Mouse (Mus musculus) midbrain, embryonic 15.5 days (tissue): ENCODE results near the gene Recql. TPM values are rescaled to one million over a fixed set of nuclear protein-coding genes. Genes with fewer than 3 reads are reported as not detected.

Source experiments
- ATAC-seq: fragments of 200-750 bp; cut with Nextera tagmentation; replicated peaks from 2 replicates; pipeline ENCODE4 v1.8.0; 2017; ENCODE audit warnings: moderate TSS enrichment
- H3K27ac ChIP-seq: fragments of 300-500 bp; sonication (generic); 2 replicates; pipeline ENCODE4 v1.5.1; 2015; ENCODE audit warnings: mild to moderate bottlenecking, inconsistent platforms
- H3K27me3 ChIP-seq: fragments of 300-500 bp; sonication (generic); replicated peaks from 2 replicates; pipeline ENCODE4 v1.6.1; 2015; ENCODE audit warnings: inconsistent platforms
- H3K36me3 ChIP-seq: fragments of 300-500 bp; sonication (generic); replicated peaks from 2 replicates; pipeline ENCODE4 v1.6.1; 2015; ENCODE audit warnings: inconsistent platforms
- H3K4me1 ChIP-seq: fragments of 300-500 bp; sonication (generic); 2 replicates; pipeline ENCODE4 v1.6.1; 2015; ENCODE audit warnings: inconsistent platforms
- H3K4me2 ChIP-seq: fragments of 300-500 bp; sonication (generic); 2 replicates; pipeline ENCODE4 v1.6.1; 2015; ENCODE audit warnings: inconsistent platforms, mild to moderate bottlenecking, moderate library complexity
- H3K4me3 ChIP-seq: fragments of 300-500 bp; sonication (generic); 2 replicates; pipeline ENCODE4 v1.5.1; 2015; ENCODE audit warnings: mild to moderate bottlenecking, inconsistent platforms
- H3K9ac ChIP-seq: fragments of 300-500 bp; sonication (generic); 2 replicates; pipeline ENCODE4 v1.6.1; 2015; ENCODE audit warnings: mild to moderate bottlenecking, inconsistent platforms
- H3K9me3 ChIP-seq: fragments of 300-500 bp; sonication (generic); 2 replicates; pipeline ENCODE4 v1.6.1; 2016; ENCODE audit warnings: inconsistent platforms
- WGBS: fragments of 180-500 bp; shearing (Covaris S2); methylation state at CpG from one replicate; pipeline ENCODE4 v1.1.7; 2015; ENCODE audit warnings: mixed read lengths; 5-methylcytosine and 5-hydroxymethylcytosine counted together
- polyA plus RNA-seq: library from polyadenylated mRNA; unstranded; fragments of >200 nt; fragmentation: Nextera tagmentation; extraction: Ambion mirVana; gene quantifications from 2 replicates; pipeline ENCODE4 v1.2.1, GENCODE M21; 2015

The Recql gene
- polyA plus RNA-seq, 1 experiment from 2014 or later: 26.3 TPM

GRCm38 (mm10) chr6:142386285-142387010, 439 bp downstream of the Recql start:
- Histone ChIP-seq H3K4me3 (peak overlapping the region; percentile 95), H3K9ac (peak overlapping the region; percentile 84), H3K27ac (peak overlapping the region; percentile 64), H3K4me2 (peak overlapping the region; percentile 63), H3K27me3 (no peaks in the 10 kb centered on the region), H3K9me3 (no peaks in the 10 kb centered on the region), H3K36me3 (no peaks in the 10 kb centered on the region), H3K4me1 (peaks cover 24% of the 10 kb centered on the region)
- 5% methylated on average over 31 of the region's 31 CpGs for WGBS
- peak; percentile 89 for ATAC-seq

- H3K9ac ChIP-seq: no peak overlapping the region
- H3K36me3 ChIP-seq: no peaks in the 10 kb centered on the region
- H3K4me2 ChIP-seq: no peak overlapping the region
- no peak overlapping the region for H3K27ac ChIP-seq
- no peaks in the 10 kb centered on the region for H3K9me3 ChIP-seq
- H3K4me1 ChIP-seq: peaks cover 24% of the 10 kb centered on the region
- ATAC-seq: no peak
- H3K27me3 ChIP-seq: no peaks in the 10 kb centered on the region
- H3K4me3 ChIP-seq: no peak overlapping the region
- WGBS: 93% methylated on average over 9 of the region's 9 CpGs
Measured at GRCm38 (mm10) chr6:142384521-142384920, 2.4 kb downstream of the Recql start.

- Histone ChIP-seq H3K9me3 (no peaks in the 10 kb centered on the region), H3K9ac (no peak overlapping the region), H3K27me3 (no peaks in the 10 kb centered on the region), H3K4me1 (peaks cover 6% of the 10 kb centered on the region), H3K4me2 (no peak overlapping the region), H3K36me3 (peaks cover 1% of the 10 kb centered on the region; the same call in 1 of the 2 replicates), H3K27ac (no peak overlapping the region), H3K4me3 (no peak overlapping the region)
- ATAC-seq: no peak
- WGBS: 92% methylated on average over 7 of the region's 7 CpGs
Measured at GRCm38 (mm10) chr6:142381615-142382014, 5.3 kb downstream of the Recql start.

- no peak overlapping the region for H3K9ac ChIP-seq
- H3K4me1 ChIP-seq: no peaks in the 10 kb centered on the region
- WGBS: 90% methylated on average over 6 of the region's 6 CpGs
- H3K9me3 ChIP-seq: no peaks in the 10 kb centered on the region
- H3K4me3 ChIP-seq: no peak overlapping the region
- no peaks in the 10 kb centered on the region for H3K27me3 ChIP-seq
- no peak overlapping the region for H3K4me2 ChIP-seq
- H3K27ac ChIP-seq: no peak overlapping the region
- ATAC-seq: no peak
- peaks cover 15% of the 10 kb centered on the region; the same call in 1 of the 2 replicates for H3K36me3 ChIP-seq
Measured at GRCm38 (mm10) chr6:142379961-142380360, 6.9 kb downstream of the Recql start.

GRCm38 (mm10) chr6:142378576-142379330, 8.1 kb downstream of the Recql start:
- no peak overlapping the region for H3K4me3 ChIP-seq
- no peak overlapping the region for H3K27ac ChIP-seq
- no peaks in the 10 kb centered on the region for H3K4me1 ChIP-seq
- no peak overlapping the region for H3K4me2 ChIP-seq
- H3K36me3 ChIP-seq: peaks cover 19% of the 10 kb centered on the region; the same call in 1 of the 2 replicates
- WGBS: 90% methylated on average over 8 of the region's 8 CpGs
- no peaks in the 10 kb centered on the region for H3K9me3 ChIP-seq
- no peak for ATAC-seq
- no peaks in the 10 kb centered on the region for H3K27me3 ChIP-seq
- no peak overlapping the region for H3K9ac ChIP-seq

DNA sequence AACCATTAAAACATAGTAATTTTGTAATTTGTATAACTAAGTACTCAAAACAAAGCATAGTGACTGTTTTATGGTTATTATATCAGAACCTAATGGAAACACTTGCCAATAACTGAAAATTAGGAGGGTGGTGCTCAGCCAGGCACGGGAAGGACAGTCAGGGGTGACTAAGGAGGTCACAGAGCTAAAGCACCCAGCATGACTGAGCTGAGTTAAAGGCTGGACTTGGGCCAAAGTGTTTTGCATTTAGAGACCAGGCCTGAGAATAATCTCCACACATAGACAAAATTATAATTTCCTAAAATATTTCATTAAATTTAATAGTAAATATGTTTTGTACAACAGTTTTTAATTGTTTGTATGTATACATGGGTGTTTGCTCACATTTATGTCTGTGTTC, 9.8 kb downstream of the Recql start:
- no peaks in the 10 kb centered on the region for H3K4me1 ChIP-seq
- no peaks in the 10 kb centered on the region for H3K9me3 ChIP-seq
- H3K27me3 ChIP-seq: no peaks in the 10 kb centered on the region
- no peak overlapping the region for H3K27ac ChIP-seq
- H3K36me3 ChIP-seq: peaks cover 19% of the 10 kb centered on the region
- H3K9ac ChIP-seq: no peak overlapping the region
- no peak overlapping the region for H3K4me3 ChIP-seq
- 70% methylated on average over 1 of the region's 1 CpGs for WGBS
- ATAC-seq: no peak
- H3K4me2 ChIP-seq: no peak overlapping the region

DNA sequence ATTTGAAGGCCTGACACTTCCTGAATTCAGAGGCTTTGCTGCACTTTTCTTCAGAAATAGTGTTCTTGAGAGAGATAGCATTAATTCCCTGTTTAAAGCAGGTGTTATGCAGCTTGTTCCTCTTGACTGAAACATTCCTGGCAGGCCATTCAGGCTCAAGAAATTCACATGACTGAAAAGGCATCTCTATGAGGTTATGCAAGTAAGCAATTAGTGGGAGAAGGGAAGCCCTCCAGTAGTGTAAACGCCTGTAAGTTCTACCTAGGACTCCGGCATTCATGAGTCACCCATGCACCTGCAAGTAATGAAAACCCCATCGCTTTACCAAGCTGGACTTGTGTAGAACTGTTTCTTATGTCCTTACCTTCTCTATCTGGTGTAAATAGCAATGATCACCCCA, 17.3 kb downstream of the Recql start:
- no peak overlapping the region for H3K27ac ChIP-seq
- WGBS: 94% methylated on average over 3 of the region's 3 CpGs
- no peak overlapping the region for H3K4me2 ChIP-seq
- H3K27me3 ChIP-seq: no peaks in the 10 kb centered on the region
- no peak for ATAC-seq
- H3K9ac ChIP-seq: no peak overlapping the region
- no peaks in the 10 kb centered on the region for H3K4me1 ChIP-seq
- H3K36me3 ChIP-seq: peaks cover 16% of the 10 kb centered on the region
- no peaks in the 10 kb centered on the region for H3K9me3 ChIP-seq
- H3K4me3 ChIP-seq: no peak overlapping the region

DNA sequence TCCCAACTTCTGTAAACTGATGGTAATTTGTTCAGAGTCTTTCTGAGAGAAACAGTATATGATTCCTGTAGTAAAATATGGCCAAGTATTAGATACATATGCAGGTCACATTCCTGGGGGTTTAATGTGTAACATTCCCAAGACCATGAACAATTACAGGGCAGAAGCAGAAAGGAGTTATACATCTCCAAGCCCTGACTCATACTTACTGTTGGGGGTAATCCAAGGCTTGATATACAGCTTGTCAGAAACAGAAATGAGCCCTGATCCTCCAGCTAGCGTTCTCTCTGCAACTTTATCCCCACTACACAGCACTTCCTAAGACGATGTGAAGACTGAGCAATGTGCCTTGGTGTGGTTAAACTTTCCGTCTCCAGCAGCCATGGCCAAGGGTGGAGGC, 19.3 kb downstream of the Recql start:
- Histone ChIP-seq H3K4me2 (no peak overlapping the region), H3K27ac (no peak overlapping the region), H3K4me1 (no peaks in the 10 kb centered on the region), H3K27me3 (no peaks in the 10 kb centered on the region), H3K36me3 (peaks cover 30% of the 10 kb centered on the region), H3K4me3 (no peak overlapping the region), H3K9ac (no peak overlapping the region), H3K9me3 (no peaks in the 10 kb centered on the region)
- WGBS: 97% methylated on average over 3 of the region's 3 CpGs
- no peak for ATAC-seq

- H3K36me3 ChIP-seq: peaks cover 38% of the 10 kb centered on the region
- ATAC-seq: no peak
- H3K9ac ChIP-seq: no peak overlapping the region
- H3K4me1 ChIP-seq: no peaks in the 10 kb centered on the region
- no peak overlapping the region for H3K4me2 ChIP-seq
- H3K27me3 ChIP-seq: no peaks in the 10 kb centered on the region
- 95% methylated on average over 10 of the region's 10 CpGs for WGBS
- H3K4me3 ChIP-seq: no peak overlapping the region
- no peak overlapping the region for H3K27ac ChIP-seq
- no peaks in the 10 kb centered on the region for H3K9me3 ChIP-seq
Measured at GRCm38 (mm10) chr6:142366473-142367018, 20.3 kb downstream of the Recql start.

DNA sequence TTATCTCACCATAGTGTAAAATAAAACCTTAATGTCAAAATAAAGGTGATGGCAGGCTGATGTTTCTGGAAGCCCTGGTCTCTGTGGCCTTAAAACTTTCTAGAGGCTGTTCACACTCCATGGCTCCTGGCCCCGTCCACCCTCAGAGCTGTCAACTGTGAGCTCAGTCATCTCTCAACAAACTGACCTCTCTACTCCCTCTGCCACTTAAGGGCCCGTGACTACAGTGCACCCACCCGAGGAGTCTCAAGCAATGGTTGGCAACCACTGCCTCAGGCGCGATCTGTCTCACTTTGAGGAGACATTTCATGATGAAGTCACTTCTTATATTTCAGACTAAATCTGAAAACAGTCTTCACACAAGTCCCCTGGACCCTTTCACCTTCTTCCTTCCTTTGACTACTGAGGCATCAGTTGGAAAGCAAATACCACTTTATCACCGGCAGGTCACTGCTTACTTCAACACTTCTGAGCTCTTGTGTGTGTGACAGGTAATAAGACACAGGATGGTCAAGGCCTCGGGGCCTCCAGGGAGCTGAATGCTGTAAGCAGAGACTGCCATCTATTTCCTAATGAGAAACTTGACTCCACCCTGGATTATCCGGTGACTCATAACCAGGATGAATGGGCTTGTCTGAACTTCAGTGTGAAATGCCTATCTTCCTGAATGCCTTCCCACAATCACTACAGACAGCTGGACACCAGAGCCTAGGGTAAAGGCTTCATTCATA, 21.0 kb downstream of the Recql start:
- Histone ChIP-seq H3K27ac (no peak overlapping the region), H3K36me3 (peaks cover 39% of the 10 kb centered on the region), H3K4me3 (no peak overlapping the region), H3K4me1 (no peaks in the 10 kb centered on the region), H3K27me3 (no peaks in the 10 kb centered on the region), H3K4me2 (no peak overlapping the region), H3K9me3 (no peaks in the 10 kb centered on the region), H3K9ac (no peak overlapping the region)
- WGBS: 90% methylated on average over 8 of the region's 8 CpGs
- no peak for ATAC-seq

DNA sequence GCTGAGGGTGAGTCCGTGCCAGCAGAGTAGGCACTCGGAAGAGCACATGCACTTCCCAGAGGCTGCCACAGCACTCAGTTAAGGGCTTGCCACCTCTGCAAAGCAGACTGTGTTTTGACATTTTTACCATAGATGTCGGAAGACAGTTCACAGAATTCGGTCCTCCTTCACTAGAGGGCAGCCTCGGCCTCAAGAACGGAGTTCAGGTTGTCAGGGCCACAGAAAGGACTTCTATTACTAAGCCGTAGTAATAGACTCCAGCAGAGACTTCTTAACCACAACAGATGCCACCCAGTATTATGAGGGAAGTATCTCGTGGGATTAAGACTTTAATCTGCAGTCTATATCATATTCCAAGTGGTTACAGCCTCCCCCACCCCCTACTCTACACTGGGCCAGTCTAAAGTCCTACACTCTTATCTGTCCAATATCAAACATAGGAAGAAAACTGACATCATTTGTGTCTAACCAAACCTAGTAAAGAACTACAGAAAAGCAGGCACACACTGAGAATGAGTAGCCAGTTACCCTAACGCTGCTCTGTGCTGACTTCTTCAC, 23.8 kb downstream of the Recql start:
- no peak overlapping the region for H3K27ac ChIP-seq
- peaks cover 50% of the 10 kb centered on the region for H3K36me3 ChIP-seq
- ATAC-seq: peak; percentile 48; the same call in 1 of the 2 replicates

GRCm38 (mm10) chr6:142362036-142362435, 24.9 kb downstream of the Recql start:
- H3K4me2 ChIP-seq: no peak overlapping the region
- H3K9ac ChIP-seq: no peak overlapping the region
- H3K27ac ChIP-seq: no peak overlapping the region
- WGBS: 91% methylated on average over 6 of the region's 6 CpGs
- no peak for ATAC-seq
- H3K27me3 ChIP-seq: no peaks in the 10 kb centered on the region
- H3K36me3 ChIP-seq: peaks cover 46% of the 10 kb centered on the region
- no peak overlapping the region for H3K4me3 ChIP-seq
- no peaks in the 10 kb centered on the region for H3K4me1 ChIP-seq
- H3K9me3 ChIP-seq: no peaks in the 10 kb centered on the region

More for the DNA sequence above, 23.8 kb downstream of the Recql start:
- H3K9ac ChIP-seq: no peak overlapping the region
- no peaks in the 10 kb centered on the region for H3K4me1 ChIP-seq
- H3K4me2 ChIP-seq: no peak overlapping the region
- H3K27me3 ChIP-seq: no peaks in the 10 kb centered on the region
- WGBS: 68% methylated on average over 9 of the region's 9 CpGs
- no peaks in the 10 kb centered on the region for H3K9me3 ChIP-seq
- H3K4me3 ChIP-seq: no peak overlapping the region
